Comparison of ENCODE assay signal across 8 mouse cellular contexts in genomic region chrX:12068978-12069724, GRCm38 (mm10).
DNase-seq lines count a peak whose midpoint lies in the region; TF ChIP-seq lines count a peak whose summit lies in the region.

No protein-coding gene starts in this region.

- H3K27me3 ChIP-seq in hindbrain, embryonic 10.5 days (ENCODE audit: insufficient read depth, poor library complexity, severe bottlenecking) = peaks cover 99% of the 10 kb centered on the region

- no peaks in the 10 kb centered on the region for H3K9me3 ChIP-seq in hindbrain, embryonic 10.5 days

- peak; percentile 35 to 41 for DNase-seq in left cerebral cortex, postnatal 14 days (ENCODE audit: low spot score in 2 of 2)
- DNase-seq in left cerebral cortex, postnatal 10 days (ENCODE audit: extremely low spot score in 1 of 2, low spot score in 2 of 2) = no peak
- peak; percentile 93 for DNase-seq in brain, embryonic 14.5 days (ENCODE audit: low read depth)
- peak; percentile 56 for DNase-seq in hindbrain, embryonic 10.5 days (ENCODE audit: low spot score)
- peak; percentile 60 for DNase-seq in lung, postnatal 14 days
- DNase-seq in thymus, postnatal 25 days = peak; percentile 27
- DNase-seq in left cerebral cortex, adult 11 months (ENCODE audit: low spot score) = no peak
- no peak for DNase-seq in adrenal gland, postnatal 25 days

- 0 out of 2 replicates have a peak, but pooled peaks have one; percentile 11 for TF ChIP-seq CTCF in brain, embryonic 14.5 days (IDR thresholded peaks at IDR 0.05; ENCODE audit: borderline replicate concordance, extremely low read depth, insufficient read depth, insufficient read length)

- TF ChIP-seq POLR2A in brain, embryonic 14.5 days (IDR thresholded peaks at IDR 0.05; ENCODE audit: borderline replicate concordance, extremely low read depth, insufficient read depth, insufficient read length, poor library complexity, severe bottlenecking) = no peak

- peak overlapping the region; percentile 32 for H3K4me3 ChIP-seq in hindbrain, embryonic 10.5 days

- H3K27ac ChIP-seq in hindbrain, embryonic 10.5 days = peak overlapping the region; percentile 66

- H3K4me1 ChIP-seq in hindbrain, embryonic 10.5 days (replicated peaks) = peaks cover 99% of the 10 kb centered on the region

- H3K36me3 ChIP-seq in hindbrain, embryonic 10.5 days = no peaks in the 10 kb centered on the region

- intact Hi-C loops in left cerebral cortex, postnatal 14 days (cut with DNase I) = loop anchor here (5.0 kb wide), 1 partner anchor 67 kb away; no protein-coding TSS in a partner anchor
- intact Hi-C loops in left cerebral cortex, postnatal 10 days (cut with DNase I) = loop anchor here (5.0 kb wide), 1 partner anchor 62 kb away; no protein-coding TSS in a partner anchor

- WGBS in hindbrain, embryonic 10.5 days = 4% methylated on average over 26 of the region's 26 CpGs

Comparison
In these comparisons a context has a peak if more than half of its experiments do, and no peak if none do; other contexts are left out.
1. DNase-seq: peak in left cerebral cortex, postnatal 14 days (2 of 2), brain, embryonic 14.5 days (single experiment), hindbrain, embryonic 10.5 days (single experiment), lung, postnatal 14 days (single experiment) and thymus, postnatal 25 days (single experiment); none in left cerebral cortex, postnatal 10 days (0 of 2), left cerebral cortex, adult 11 months (single experiment) and adrenal gland, postnatal 25 days (single experiment).